Mouse (Mus musculus) lung, embryonic 14.5 days (tissue): ENCODE results near the gene Olfr133. TPM values are rescaled to one million over a fixed set of nuclear protein-coding genes. Genes with fewer than 3 reads are reported as not detected.
"Not testable (repeated sequence)": the region's sequence is repeated elsewhere in the genome, so short reads cannot be mapped to it uniquely, and the experiment has no call there.

ENCODE experiments used
- ATAC-seq: fragments of 200-750 bp; cut with Nextera tagmentation; 2 replicates; pipeline ENCODE4 v1.8.0; 2017; ENCODE audit warnings: mild to moderate bottlenecking, moderate TSS enrichment, moderate library complexity; ENCODE audit not compliant: insufficient read depth
- DNase-seq: peaks from one replicate; pipeline ENCODE4 v3.0.0-alpha.2; 2015
- H3K27ac ChIP-seq: fragments of 300-500 bp; sonication (generic); 2 replicates; pipeline ENCODE4 v1.5.1; 2014; ENCODE audit warnings: low read depth, mild to moderate bottlenecking, moderate library complexity
- H3K27me3 ChIP-seq: fragments of 300-500 bp; sonication (generic); 2 replicates; pipeline ENCODE4 v1.6.1; 2014; ENCODE audit warnings: low read length, control low read depth; ENCODE audit not compliant: insufficient read depth
- H3K36me3 ChIP-seq: fragments of 300-500 bp; sonication (generic); 2 replicates; pipeline ENCODE4 v1.6.1; 2014; ENCODE audit warnings: control low read depth; ENCODE audit not compliant: insufficient read depth
- H3K4me1 ChIP-seq: fragments of 300-500 bp; sonication (generic); 2 replicates; pipeline ENCODE4 v1.6.1; 2014; ENCODE audit warnings: antibody characterized with exemption, control low read depth; ENCODE audit not compliant: insufficient read depth
- H3K4me2 ChIP-seq: fragments of 300-500 bp; sonication (generic); 2 replicates; pipeline ENCODE4 v1.6.1; 2014; ENCODE audit warnings: mild to moderate bottlenecking
- H3K4me3 ChIP-seq: fragments of 300-500 bp; sonication (generic); 2 replicates; pipeline ENCODE4 v1.5.1; 2014; ENCODE audit warnings: low read depth, low read length
- H3K9ac ChIP-seq: fragments of 300-500 bp; sonication (generic); 2 replicates; pipeline ENCODE4 v1.6.1; 2014
- H3K9me3 ChIP-seq: fragments of 300-500 bp; sonication (generic); 2 replicates; pipeline ENCODE4 v1.6.1; 2016; ENCODE audit warnings: low read depth, low read length, control low read depth
- CTCF ChIP-seq: IDR thresholded peaks from 2 replicates; pipeline ENCODE4 v1.5.1; 2016; ENCODE audit warnings: antibody characterized with exemption, low read depth
- WGBS: fragments of 180-500 bp; shearing (Covaris S2); extraction: QIAGEN DNeasy Blood & Tissue Kit; methylation state at CpG from one replicate; pipeline ENCODE4 v1.1.7; 2014; 5-methylcytosine and 5-hydroxymethylcytosine counted together
- polyA plus RNA-seq: library from polyadenylated mRNA; unstranded; fragments of >200 nt; fragmentation: Nextera tagmentation; extraction: Ambion mirVana; gene quantifications from 2 replicates; pipeline ENCODE4 v1.2.1, GENCODE M21; 2014

Olfr133 gene
- not detected in 2 replicates for polyA plus RNA-seq

GRCm38 (mm10) chr17:38144981-38145380 is at the start of gene Olfr133:
Gene Olfr133, plus strand, starts transcription at chr17:38145281.
- Histone ChIP-seq H3K9ac (no peak within 1 kb of the TSS), H3K4me3 (no peak within 1 kb of the TSS), H3K36me3 (no peaks in the 10 kb centered on the region), H3K27me3 (no peaks in the 10 kb centered on the region), H3K4me1 (no peaks in the 10 kb centered on the region), H3K27ac (no peak within 1 kb of the TSS), H3K4me2 (no peak within 1 kb of the TSS), H3K9me3 (no peaks in the 10 kb centered on the region)
- DNase-seq (no peak), ATAC-seq (no peak)
- no peak for TF ChIP-seq CTCF
- WGBS, result 68% methylated on average over 2 of the region's 2 CpGs

GRCm38 (mm10) chr17:38124199-38124598 is 20.9 kb upstream of the Olfr133 start:
- DNase-seq, H3K27me3 ChIP-seq, H3K4me1 ChIP-seq, H3K4me3 ChIP-seq, H3K9ac ChIP-seq, H3K36me3 ChIP-seq, H3K4me2 ChIP-seq, H3K9me3 ChIP-seq, H3K27ac ChIP-seq, ATAC-seq: not testable (repeated sequence)
- WGBS, result 80% methylated on average over 1 of the region's 1 CpGs

GRCm38 (mm10) chr17:38125371-38125770 is 19.7 kb upstream of the Olfr133 start:
- not testable (repeated sequence) for H3K9ac ChIP-seq, H3K27me3 ChIP-seq, H3K4me3 ChIP-seq, H3K4me2 ChIP-seq, DNase-seq, H3K4me1 ChIP-seq, H3K27ac ChIP-seq, H3K36me3 ChIP-seq, H3K9me3 ChIP-seq, ATAC-seq
- WGBS, result 67% methylated on average over 3 of the region's 3 CpGs

GRCm38 (mm10) chr17:38134426-38134825 is 10.7 kb upstream of the Olfr133 start, which contains the start of gene Olfr132:
Gene Olfr132, minus strand, starts transcription at chr17:38134526.
- no peak within 1 kb of the TSS for H3K27ac ChIP-seq
- H3K36me3 ChIP-seq, result no peaks in the 10 kb centered on the region
- H3K9me3 ChIP-seq, result no peaks in the 10 kb centered on the region
- DNase-seq (no peak), ATAC-seq (no peak)
- no peak for TF ChIP-seq CTCF
- no peak within 1 kb of the TSS for H3K4me2 ChIP-seq
- no peak within 1 kb of the TSS for H3K4me3 ChIP-seq
- WGBS, result 71% methylated on average over 1 of the region's 1 CpGs
- H3K4me1 ChIP-seq, result no peaks in the 10 kb centered on the region
- H3K27me3 ChIP-seq, result no peaks in the 10 kb centered on the region
- H3K9ac ChIP-seq, result no peak within 1 kb of the TSS

GRCm38 (mm10) chr17:38171088-38171487 is 26.0 kb downstream of the Olfr133 start, which contains the start of gene Olfr134:
Gene Olfr134, plus strand, starts transcription at chr17:38171388.
- Histone ChIP-seq H3K27me3 (no peaks in the 10 kb centered on the region), H3K4me3 (no peak within 1 kb of the TSS), H3K27ac (no peak within 1 kb of the TSS), H3K4me1 (no peaks in the 10 kb centered on the region), H3K9me3 (no peaks in the 10 kb centered on the region), H3K4me2 (no peak within 1 kb of the TSS), H3K36me3 (no peaks in the 10 kb centered on the region), H3K9ac (no peak within 1 kb of the TSS)
- 66% methylated on average over 3 of the region's 3 CpGs for WGBS
- no peak for ATAC-seq
- no peak for DNase-seq
- no peak for TF ChIP-seq CTCF

Other genes starting within 250 kb of the Olfr133 start
- gene Olfr127, start 244.8 kb upstream of the Olfr133 start, polyA plus RNA-seq, result not detected in 2 replicates
- gene Olfr128, start 224.7 kb upstream of the Olfr133 start, polyA plus RNA-seq, result not detected in 2 replicates
- not detected in 2 replicates for gene Olfr761, start 192.2 kb upstream of the Olfr133 start, polyA plus RNA-seq
- not detected in 2 replicates for gene Olfr129, start 85.2 kb upstream of the Olfr133 start, polyA plus RNA-seq
- not detected in 2 replicates for gene Olfr130, start 81.4 kb upstream of the Olfr133 start, polyA plus RNA-seq
- not detected in 2 replicates for gene Olfr131, start 56.6 kb upstream of the Olfr133 start, polyA plus RNA-seq
- gene Olfr132, start 10.8 kb upstream of the Olfr133 start, polyA plus RNA-seq, result not detected in 2 replicates
- not detected in 2 replicates for gene Olfr134, start 26.1 kb downstream of the Olfr133 start, polyA plus RNA-seq
- not detected in 2 replicates for gene Olfr135, start 59.1 kb downstream of the Olfr133 start, polyA plus RNA-seq
- gene Olfr138, start 115.8 kb downstream of the Olfr133 start, polyA plus RNA-seq, result not detected in 2 replicates
- gene Olfr137, start 162.3 kb downstream of the Olfr133 start, polyA plus RNA-seq, result not detected in 2 replicates
- gene Olfr136, start 184.6 kb downstream of the Olfr133 start, polyA plus RNA-seq, result not detected in 2 replicates